In genomic region chr10:93081133-93081779, GRCm38 (mm10) we compare ENCODE assay signal across 8 mouse cellular contexts. TPM values are rescaled to one million over a fixed set of nuclear protein-coding genes. Genes with fewer than 3 reads are reported as not detected.
DNase-seq lines count a peak whose midpoint lies in the region; ATAC-seq lines count a peak whose summit lies in the region.

TSS of gene Cfap54 (minus strand) at chr10:93081618.

- DNase-seq in c-Kit-positive CD71-negative TER-119-negative erythroid progenitor cells, embryonic 14.5 days (ENCODE audit: low read depth), result peak; percentile 96
- peak; percentile 91 for DNase-seq in forebrain, embryonic 10.5 days (ENCODE audit: extremely low spot score, low spot score)
- peak; percentile 92 for DNase-seq in kidney, postnatal 14 days
- DNase-seq in natural killer cell, adult 2 months (ENCODE audit: low spot score in 2 of 2), result peak; percentile 85 to 89

- peaks cover 10% of the 10 kb centered on the region; the same call in 1 of the 2 replicates for H3K27me3 ChIP-seq in forebrain, embryonic 10.5 days (ENCODE audit: poor library complexity, severe bottlenecking)
- no peaks in the 10 kb centered on the region for H3K27me3 ChIP-seq in heart, embryonic 15.5 days
- H3K27me3 ChIP-seq in liver, embryonic 12.5 days (replicated peaks), result no peaks in the 10 kb centered on the region; the same call in 1 of the 2 replicates
- no peaks in the 10 kb centered on the region for H3K27me3 ChIP-seq in stomach, embryonic 14.5 days (ENCODE audit: control insufficient read depth, insufficient read depth, low read length)

- H3K4me2 ChIP-seq in heart, embryonic 15.5 days, result peak within 1 kb of the TSS; percentile 68
- H3K4me2 ChIP-seq in liver, embryonic 12.5 days, result peak within 1 kb of the TSS; percentile 94
- H3K4me2 ChIP-seq in stomach, embryonic 14.5 days (replicated peaks; ENCODE audit: low read depth, low read length), result peak within 1 kb of the TSS; percentile 51

- H3K4me1 ChIP-seq in forebrain, embryonic 10.5 days, result peaks cover 56% of the 10 kb centered on the region
- H3K4me1 ChIP-seq in heart, embryonic 15.5 days (replicated peaks), result peaks cover 8% of the 10 kb centered on the region
- H3K4me1 ChIP-seq in liver, embryonic 12.5 days, result peaks cover 35% of the 10 kb centered on the region
- no peaks in the 10 kb centered on the region for H3K4me1 ChIP-seq in stomach, embryonic 14.5 days (ENCODE audit: control insufficient read depth, insufficient read depth, low read length)

- H3K36me3 ChIP-seq in forebrain, embryonic 10.5 days (replicated peaks), result no peaks in the 10 kb centered on the region
- no peaks in the 10 kb centered on the region for H3K36me3 ChIP-seq in heart, embryonic 15.5 days
- H3K36me3 ChIP-seq in liver, embryonic 12.5 days, result no peaks in the 10 kb centered on the region
- H3K36me3 ChIP-seq in stomach, embryonic 14.5 days (ENCODE audit: control insufficient read depth, insufficient read depth, low read length), result no peaks in the 10 kb centered on the region

- peak within 1 kb of the TSS; percentile 74 for H3K4me3 ChIP-seq in forebrain, embryonic 10.5 days
- H3K4me3 ChIP-seq in heart, embryonic 15.5 days, result peak within 1 kb of the TSS; percentile 52
- peak within 1 kb of the TSS; percentile 77 for H3K4me3 ChIP-seq in liver, embryonic 12.5 days
- peak within 1 kb of the TSS; percentile 44 for H3K4me3 ChIP-seq in stomach, embryonic 14.5 days (ENCODE audit: low read depth, low read length)

- peak within 1 kb of the TSS; percentile 86 for H3K27ac ChIP-seq in forebrain, embryonic 10.5 days
- H3K27ac ChIP-seq in heart, embryonic 15.5 days, result no peak within 1 kb of the TSS
- H3K27ac ChIP-seq in liver, embryonic 12.5 days, result no peak within 1 kb of the TSS
- no peak within 1 kb of the TSS for H3K27ac ChIP-seq in stomach, embryonic 14.5 days (ENCODE audit: low read length)

- H3K9me3 ChIP-seq in forebrain, embryonic 10.5 days, result no peaks in the 10 kb centered on the region
- no peaks in the 10 kb centered on the region for H3K9me3 ChIP-seq in heart, embryonic 15.5 days (replicated peaks)
- H3K9me3 ChIP-seq in liver, embryonic 12.5 days (replicated peaks), result no peaks in the 10 kb centered on the region
- H3K9me3 ChIP-seq in stomach, embryonic 14.5 days (ENCODE audit: control insufficient read depth, low read depth, low read length), result no peaks in the 10 kb centered on the region

- no peak within 1 kb of the TSS for H3K9ac ChIP-seq in heart, embryonic 15.5 days
- peak within 1 kb of the TSS; percentile 56 for H3K9ac ChIP-seq in liver, embryonic 12.5 days
- H3K9ac ChIP-seq in stomach, embryonic 14.5 days (replicated peaks; ENCODE audit: low read depth, low read length), result no peak within 1 kb of the TSS

- WGBS in forebrain, embryonic 10.5 days, result under 1% methylated on average over 34 of the region's 34 CpGs
- under 1% methylated on average over 34 of the region's 34 CpGs for whole genome bisulfite sequencing in heart, embryonic 15.5 days
- 1% methylated on average over 34 of the region's 34 CpGs for WGBS in liver, embryonic 12.5 days (ENCODE audit: insufficient replicate concordance)
- WGBS in stomach, embryonic 14.5 days, result 2% methylated on average over 34 of the region's 34 CpGs

- peak; percentile 97 for ATAC-seq in CD4-positive, CD25-positive, alpha-beta regulatory T cell, adult 4 months
- ATAC-seq in heart, embryonic 15.5 days (replicated peaks; ENCODE audit: insufficient number of reproducible peaks, insufficient read depth, low FRiP score, low read depth), result peak; percentile 86
- ATAC-seq in liver, embryonic 12.5 days, result peak; percentile 95
- ATAC-seq in stomach, embryonic 14.5 days (ENCODE audit: insufficient number of reproducible peaks, insufficient read depth, low FRiP score, low read depth), result peak; percentile 82

RNA-seq across cellular contexts. Expression of gene Cfap54, which starts in this region (rescaled TPM):
- 1 to 10 TPM; 1.6 to 2.3 TPM for polyA plus RNA-seq in CD4-positive, CD25-positive, alpha-beta regulatory T cell, adult 4 months (2017; shearing (Covaris generic))
- 1.1 and 1.3 TPM in 2 replicates for polyA plus RNA-seq in forebrain, embryonic 10.5 days (2016; fragmentation: Nextera tagmentation; extraction: Ambion mirVana)
- 0.19 and 0.52 TPM in 2 replicates for polyA plus RNA-seq in heart, embryonic 15.5 days (2015; fragmentation: Nextera tagmentation; extraction: Ambion mirVana)
- polyA plus RNA-seq in liver, embryonic 12.5 days (2016; fragmentation: Nextera tagmentation; extraction: Ambion mirVana), result 0.12 TPM in 1 of 2 replicates, not detected in the other
- polyA plus RNA-seq in stomach, embryonic 14.5 days (2014; fragmentation: Nextera tagmentation; extraction: Ambion mirVana), result 0.10 and 0.35 TPM in 2 replicates

Comparison
In these comparisons a context has a peak if more than half of its experiments do, and no peak if none do; other contexts are left out.
1. Peak in ATAC-seq, H3K4me3 ChIP-seq and H3K4me2 ChIP-seq in heart, embryonic 15.5 days; RNA of the gene not detected or under 1 TPM.
2. Peak in ATAC-seq, H3K4me3 ChIP-seq, H3K9ac ChIP-seq and H3K4me2 ChIP-seq in liver, embryonic 12.5 days; RNA of the gene not detected or under 1 TPM.
3. Peak in ATAC-seq, H3K4me3 ChIP-seq and H3K4me2 ChIP-seq in stomach, embryonic 14.5 days; RNA of the gene not detected or under 1 TPM.